Mouse (Mus musculus) G1E (cell line): ENCODE measurements around the gene Msh5.

Source experiments
- CTCF ChIP-seq: IDR thresholded peaks from 2 replicates; pipeline ENCODE4 v1.5.1; 2012; ENCODE audit warnings: low read depth, low read length, inconsistent platforms, mixed read lengths
- GATA1 ChIP-seq: IDR thresholded peaks from 2 replicates; pipeline ENCODE4 v1.6.1; 2012; ENCODE audit warnings: borderline replicate concordance, low read length, inconsistent platforms, mixed read lengths
- POLR2AphosphoS5 ChIP-seq: IDR thresholded peaks from 2 replicates; pipeline ENCODE4 v1.6.1; 2012; ENCODE audit warnings: low read depth, low read length, inconsistent platforms; ENCODE audit not compliant: insufficient replicate concordance
- TAL1 ChIP-seq: conservative IDR thresholded peaks from 2 replicates; pipeline ENCODE4 v1.6.1; 2012; ENCODE audit warnings: low read depth, low read length, inconsistent platforms, mixed read lengths

DNA sequence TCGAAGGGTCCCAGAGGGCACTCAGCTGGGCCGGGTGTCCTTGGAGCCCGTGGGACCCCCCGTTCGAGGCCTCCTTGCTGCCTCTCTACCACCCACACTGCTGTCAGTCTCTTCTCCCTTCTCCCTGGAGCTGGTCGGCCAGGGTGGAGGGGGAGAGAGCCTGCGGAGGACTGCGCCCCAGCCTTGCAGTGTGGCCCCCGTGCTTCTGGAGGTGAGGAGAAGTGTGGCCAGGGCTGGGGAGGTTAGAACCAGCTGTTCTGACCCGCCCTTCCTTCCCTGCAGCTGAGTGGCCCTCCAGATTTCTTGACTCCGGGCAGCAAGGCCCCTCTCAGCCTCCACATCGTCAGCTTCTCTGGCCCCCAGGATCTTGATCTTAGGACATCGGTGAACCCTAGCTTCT is 22.3 kb downstream of the Msh5 start:
- TF ChIP-seq CTCF, result no peak
- no peak for TF ChIP-seq GATA1
- no peak for TF ChIP-seq TAL1
- TF ChIP-seq POLR2AphosphoS5, result no peak
